Mouse (Mus musculus): ENCODE data around the gene Gm13275.
"Not testable (repeated sequence)": the region's sequence is repeated elsewhere in the genome, so short reads cannot be mapped to it uniquely, and the experiment has no call there.

DNA sequence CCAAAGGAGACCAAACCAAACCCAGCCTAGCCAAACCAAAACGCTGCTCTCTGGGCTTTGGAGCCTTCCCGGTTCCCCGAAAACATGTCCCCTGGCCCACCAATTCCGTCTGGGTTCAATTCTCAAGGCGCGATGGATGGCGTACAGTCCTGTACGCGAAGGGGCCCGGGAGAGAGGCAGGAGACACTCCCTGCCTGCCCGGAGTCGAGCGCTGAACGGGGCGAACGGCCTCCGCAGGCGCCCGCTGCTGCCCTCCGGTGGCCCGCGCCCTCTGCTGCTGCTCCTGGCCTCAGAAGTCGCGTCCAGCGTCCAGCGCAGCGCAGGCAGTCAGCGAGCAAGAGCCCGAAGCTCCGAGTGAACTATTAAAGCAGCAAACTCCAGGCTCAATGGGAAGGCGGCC, 12.0 kb upstream of the Gm13275 start:
- TF ChIP-seq CTCF, POLR2A (IDR thresholded peaks at IDR 0.05; ENCODE audit: insufficient read depth, low read depth, low read length): not testable (repeated sequence)
